Mouse (Mus musculus) embryonic facial prominence, embryonic 13.5 days (tissue): ENCODE measurements around the gene Fxn. TPM values are rescaled to one million over a fixed set of nuclear protein-coding genes. Genes with fewer than 3 reads are reported as not detected.

Source experiments
- ATAC-seq: fragments of 200-750 bp; cut with Nextera tagmentation; 2 replicates; pipeline ENCODE4 v1.8.0; 2017; ENCODE audit warnings: low read depth; ENCODE audit not compliant: insufficient number of reproducible peaks, insufficient read depth, low FRiP score, low TSS enrichment
- H3K27ac ChIP-seq: fragments of 300-500 bp; sonication (generic); 2 replicates; pipeline ENCODE4 v1.5.1; 2015; ENCODE audit warnings: moderate library complexity, mild to moderate bottlenecking, inconsistent platforms
- H3K27me3 ChIP-seq: fragments of 300-500 bp; sonication (generic); 2 replicates; pipeline ENCODE4 v1.6.1; 2015; ENCODE audit warnings: mild to moderate bottlenecking, inconsistent platforms
- H3K36me3 ChIP-seq: fragments of 300-500 bp; sonication (generic); 2 replicates; pipeline ENCODE4 v1.6.1; 2015; ENCODE audit warnings: mild to moderate bottlenecking, inconsistent platforms
- H3K4me1 ChIP-seq: fragments of 300-500 bp; sonication (generic); 2 replicates; pipeline ENCODE4 v1.6.1; 2015; ENCODE audit warnings: inconsistent platforms
- H3K4me2 ChIP-seq: fragments of 300-500 bp; sonication (generic); 2 replicates; pipeline ENCODE4 v1.6.1; 2015; ENCODE audit warnings: moderate library complexity, mild to moderate bottlenecking, inconsistent platforms
- H3K4me3 ChIP-seq: fragments of 300-500 bp; sonication (generic); 2 replicates; pipeline ENCODE4 v1.5.1; 2015; ENCODE audit warnings: mild to moderate bottlenecking, inconsistent platforms
- H3K9ac ChIP-seq: fragments of 300-500 bp; sonication (generic); 2 replicates; pipeline ENCODE4 v1.6.1; 2015; ENCODE audit warnings: mild to moderate bottlenecking, inconsistent platforms
- H3K9me3 ChIP-seq: fragments of 300-500 bp; sonication (generic); 2 replicates; pipeline ENCODE4 v1.6.1; 2016; ENCODE audit warnings: inconsistent platforms
- WGBS: fragments of 180-500 bp; shearing (Covaris S2); methylation state at CpG from one replicate; pipeline ENCODE4 v1.1.7; 2015; ENCODE audit warnings: mixed read lengths; 5-methylcytosine and 5-hydroxymethylcytosine counted together
- polyA plus RNA-seq: library from polyadenylated mRNA; unstranded; fragments of >200 nt; fragmentation: Nextera tagmentation; extraction: Ambion mirVana; gene quantifications from 2 replicates; pipeline ENCODE4 v1.2.1, GENCODE M21; 2015

Fxn gene
- polyA plus RNA-seq, 1 experiment from 2014 or later, result 54.6 TPM

- no peak for ATAC-seq
- Histone ChIP-seq H3K4me3 (peak overlapping the region; percentile 51), H3K4me1 (peaks cover 20% of the 10 kb centered on the region), H3K9ac (no peak overlapping the region), H3K27me3 (peaks cover 48% of the 10 kb centered on the region), H3K4me2 (peak overlapping the region; percentile 83), H3K9me3 (no peaks in the 10 kb centered on the region), H3K36me3 (no peaks in the 10 kb centered on the region), H3K27ac (0 out of 2 replicates have a peak overlapping the region, but pooled peaks have one; percentile 41)
- WGBS, result 1% methylated on average over 17 of the region's 17 CpGs
Measured at GRCm38 (mm10) chr19:24225305-24225696, 55.1 kb downstream of the Fxn start.

GRCm38 (mm10) chr19:24224500-24225304 lies 55.7 kb downstream of the Fxn start, which contains the start of gene Tjp2:
Tjp2 (minus strand) TSS chr19:24225030.
- H3K27ac ChIP-seq, result peak within 1 kb of the TSS; percentile 41
- H3K27me3 ChIP-seq, result peaks cover 48% of the 10 kb centered on the region
- WGBS, result under 1% methylated on average over 59 of the region's 59 CpGs
- H3K4me1 ChIP-seq, result peaks cover 20% of the 10 kb centered on the region
- peak within 1 kb of the TSS; percentile 83 for H3K4me2 ChIP-seq
- peak within 1 kb of the TSS; percentile 51 for H3K4me3 ChIP-seq
- ATAC-seq, result peak; percentile 33; the same call in 1 of the 2 replicates
- H3K9ac ChIP-seq, result peak within 1 kb of the TSS; percentile 69
- no peaks in the 10 kb centered on the region for H3K9me3 ChIP-seq
- H3K36me3 ChIP-seq, result no peaks in the 10 kb centered on the region

GRCm38 (mm10) chr19:24223851-24224251 lies 56.6 kb downstream of the Fxn start:
- no peaks in the 10 kb centered on the region for H3K9me3 ChIP-seq
- no peak for ATAC-seq
- WGBS, result 11% methylated on average over 11 of the region's 11 CpGs
- H3K36me3 ChIP-seq, result no peaks in the 10 kb centered on the region
- H3K4me1 ChIP-seq, result peaks cover 25% of the 10 kb centered on the region
- peak overlapping the region; percentile 69 for H3K9ac ChIP-seq
- H3K27ac ChIP-seq, result 0 out of 2 replicates have a peak overlapping the region, but pooled peaks have one; percentile 41
- H3K27me3 ChIP-seq, result peaks cover 48% of the 10 kb centered on the region
- peak overlapping the region; percentile 51 for H3K4me3 ChIP-seq
- H3K4me2 ChIP-seq, result peak overlapping the region; percentile 83

- H3K9me3 ChIP-seq, result no peaks in the 10 kb centered on the region
- H3K27me3 ChIP-seq, result peaks cover 44% of the 10 kb centered on the region
- H3K4me1 ChIP-seq, result peaks cover 25% of the 10 kb centered on the region
- H3K27ac ChIP-seq, result no peak overlapping the region; the same call in 1 of the 2 replicates
- H3K9ac ChIP-seq, result no peak overlapping the region
- H3K4me3 ChIP-seq, result no peak overlapping the region
- no peak for ATAC-seq
- H3K4me2 ChIP-seq, result no peak overlapping the region
- no peaks in the 10 kb centered on the region for H3K36me3 ChIP-seq
- WGBS, result 89% methylated on average over 4 of the region's 4 CpGs
Measured at GRCm38 (mm10) chr19:24221455-24221854, 59.0 kb downstream of the Fxn start.

GRCm38 (mm10) chr19:24220795-24221445 lies 59.5 kb downstream of the Fxn start:
- WGBS, result 49% methylated on average over 14 of the region's 14 CpGs
- H3K4me2 ChIP-seq, result no peak overlapping the region

GRCm38 (mm10) chr19:24219011-24219410 lies 61.4 kb downstream of the Fxn start:
- WGBS, result 65% methylated on average over 9 of the region's 9 CpGs
- peaks cover 19% of the 10 kb centered on the region for H3K27me3 ChIP-seq
- H3K36me3 ChIP-seq, result no peaks in the 10 kb centered on the region
- no peak overlapping the region for H3K4me3 ChIP-seq
- H3K27ac ChIP-seq, result no peak overlapping the region
- no peaks in the 10 kb centered on the region for H3K9me3 ChIP-seq
- ATAC-seq, result no peak
- H3K4me2 ChIP-seq, result no peak overlapping the region
- peaks cover 7% of the 10 kb centered on the region for H3K4me1 ChIP-seq
- H3K9ac ChIP-seq, result no peak overlapping the region

More at GRCm38 (mm10) chr19:24220795-24221445, 59.5 kb downstream of the Fxn start:
- Histone ChIP-seq H3K4me3 (no peak overlapping the region), H3K9me3 (no peaks in the 10 kb centered on the region), H3K4me1 (peaks cover 25% of the 10 kb centered on the region), H3K9ac (no peak overlapping the region), H3K27ac (no peak overlapping the region; the same call in 1 of the 2 replicates), H3K36me3 (no peaks in the 10 kb centered on the region), H3K27me3 (peaks cover 38% of the 10 kb centered on the region)
- no peak for ATAC-seq

GRCm38 (mm10) chr19:24218291-24218690 lies 62.1 kb downstream of the Fxn start:
- 41% methylated on average over 2 of the region's 2 CpGs for WGBS
- Histone ChIP-seq H3K27me3 (peaks cover 12% of the 10 kb centered on the region), H3K4me1 (peaks cover 6% of the 10 kb centered on the region), H3K27ac (no peak overlapping the region), H3K4me3 (no peak overlapping the region), H3K9ac (no peak overlapping the region), H3K36me3 (no peaks in the 10 kb centered on the region), H3K9me3 (no peaks in the 10 kb centered on the region), H3K4me2 (no peak overlapping the region)
- no peak for ATAC-seq

GRCm38 (mm10) chr19:24217851-24218250 lies 62.6 kb downstream of the Fxn start:
- ATAC-seq, result no peak
- Histone ChIP-seq H3K4me1 (peaks cover 6% of the 10 kb centered on the region), H3K27ac (no peak overlapping the region), H3K27me3 (peaks cover 8% of the 10 kb centered on the region), H3K9me3 (no peaks in the 10 kb centered on the region), H3K4me3 (no peak overlapping the region), H3K9ac (no peak overlapping the region), H3K4me2 (no peak overlapping the region), H3K36me3 (no peaks in the 10 kb centered on the region)

GRCm38 (mm10) chr19:24216771-24217170 lies 63.6 kb downstream of the Fxn start:
- Histone ChIP-seq H3K9ac (no peak overlapping the region), H3K9me3 (no peaks in the 10 kb centered on the region), H3K4me3 (no peak overlapping the region), H3K4me2 (no peak overlapping the region), H3K36me3 (no peaks in the 10 kb centered on the region), H3K4me1 (peaks cover 6% of the 10 kb centered on the region), H3K27ac (no peak overlapping the region), H3K27me3 (no peaks in the 10 kb centered on the region)
- 86% methylated on average over 9 of the region's 9 CpGs for WGBS
- no peak for ATAC-seq

- no peaks in the 10 kb centered on the region for H3K27me3 ChIP-seq
- no peak for ATAC-seq
- WGBS, result 62% methylated on average over 7 of the region's 7 CpGs
- no peaks in the 10 kb centered on the region for H3K36me3 ChIP-seq
- H3K9me3 ChIP-seq, result no peaks in the 10 kb centered on the region
- no peak overlapping the region for H3K4me2 ChIP-seq
- H3K4me3 ChIP-seq, result no peak overlapping the region
- H3K4me1 ChIP-seq, result peaks cover 6% of the 10 kb centered on the region
- no peak overlapping the region for H3K9ac ChIP-seq
- no peak overlapping the region for H3K27ac ChIP-seq
Measured at GRCm38 (mm10) chr19:24214939-24215338, 65.5 kb downstream of the Fxn start.

- no peaks in the 10 kb centered on the region for H3K9me3 ChIP-seq
- WGBS, result 46% methylated on average over 7 of the region's 7 CpGs
- H3K4me2 ChIP-seq, result no peak overlapping the region
- no peak for ATAC-seq
- no peak overlapping the region for H3K4me3 ChIP-seq
- H3K4me1 ChIP-seq, result no peaks in the 10 kb centered on the region
- no peak overlapping the region for H3K27ac ChIP-seq
- H3K27me3 ChIP-seq, result no peaks in the 10 kb centered on the region
- no peak overlapping the region for H3K9ac ChIP-seq
- H3K36me3 ChIP-seq, result no peaks in the 10 kb centered on the region
Measured at GRCm38 (mm10) chr19:24213299-24213698, 67.1 kb downstream of the Fxn start.
